Mouse (Mus musculus): ENCODE measurements around the gene Hoxa2. TPM values are rescaled to one million over a fixed set of nuclear protein-coding genes. Genes with fewer than 3 reads are reported as not detected.

Hoxa2 gene
- total RNA-seq, 4 experiments from 2014 or later = 0.20 to 0.34 (median 0.22) TPM; not detected in 1

- DNase-seq (ENCODE audit: low spot score) = no peak
These were observed 1.1 kb upstream of the Hoxa2 start for GRCm38 (mm10) chr6:52165441-52166370.

- DNase-seq (ENCODE audit: low spot score) = no peak
These were observed 493 bp downstream of the Hoxa2 start for GRCm38 (mm10) chr6:52164051-52164625.

GRCm38 (mm10) chr6:52163366-52164031, 1.1 kb downstream of the Hoxa2 start:
- DNase-seq (ENCODE audit: low spot score) = no peak

DNA sequence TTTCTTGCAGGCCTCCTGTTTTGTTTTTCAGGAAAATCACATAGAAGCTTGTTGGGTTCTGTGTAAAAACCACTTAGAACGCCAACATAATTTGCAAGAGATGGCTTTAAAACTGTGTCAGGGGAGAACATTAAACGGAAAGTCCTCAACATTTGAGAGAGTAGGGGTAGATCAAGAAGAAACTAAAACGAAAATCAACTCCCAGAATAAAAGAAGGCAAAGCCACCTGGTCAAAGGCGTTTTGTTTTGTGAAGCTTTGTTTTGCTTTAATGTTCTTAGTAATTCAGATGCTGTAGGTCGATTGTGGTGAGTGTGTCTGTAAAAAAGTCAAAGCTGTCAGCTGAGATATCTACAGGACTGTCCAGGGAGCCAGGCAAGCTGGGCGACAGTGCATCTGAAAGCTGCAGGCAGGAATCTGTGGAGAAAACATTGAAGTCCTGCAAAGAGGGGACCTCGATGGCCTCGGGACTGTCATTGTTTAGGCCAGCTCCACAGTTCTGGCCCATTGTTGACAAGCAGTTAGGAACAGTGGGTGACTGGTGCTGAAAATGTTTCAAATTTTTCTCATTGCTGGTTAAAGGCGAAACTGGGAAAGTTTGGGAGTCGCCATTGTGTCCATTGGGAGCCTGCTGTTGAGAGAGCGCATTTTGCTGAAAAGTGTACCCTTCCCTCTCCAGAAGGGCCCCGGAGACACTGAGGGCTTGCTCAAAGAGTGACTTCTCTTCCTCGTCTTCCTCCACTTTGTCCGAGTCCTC, 1.8 kb downstream of the Hoxa2 start:
- no peak for DNase-seq (ENCODE audit: low spot score)

GRCm38 (mm10) chr6:52162093-52162380, 2.6 kb downstream of the Hoxa2 start:
- DNase-seq (ENCODE audit: low spot score) = no peak

DNA sequence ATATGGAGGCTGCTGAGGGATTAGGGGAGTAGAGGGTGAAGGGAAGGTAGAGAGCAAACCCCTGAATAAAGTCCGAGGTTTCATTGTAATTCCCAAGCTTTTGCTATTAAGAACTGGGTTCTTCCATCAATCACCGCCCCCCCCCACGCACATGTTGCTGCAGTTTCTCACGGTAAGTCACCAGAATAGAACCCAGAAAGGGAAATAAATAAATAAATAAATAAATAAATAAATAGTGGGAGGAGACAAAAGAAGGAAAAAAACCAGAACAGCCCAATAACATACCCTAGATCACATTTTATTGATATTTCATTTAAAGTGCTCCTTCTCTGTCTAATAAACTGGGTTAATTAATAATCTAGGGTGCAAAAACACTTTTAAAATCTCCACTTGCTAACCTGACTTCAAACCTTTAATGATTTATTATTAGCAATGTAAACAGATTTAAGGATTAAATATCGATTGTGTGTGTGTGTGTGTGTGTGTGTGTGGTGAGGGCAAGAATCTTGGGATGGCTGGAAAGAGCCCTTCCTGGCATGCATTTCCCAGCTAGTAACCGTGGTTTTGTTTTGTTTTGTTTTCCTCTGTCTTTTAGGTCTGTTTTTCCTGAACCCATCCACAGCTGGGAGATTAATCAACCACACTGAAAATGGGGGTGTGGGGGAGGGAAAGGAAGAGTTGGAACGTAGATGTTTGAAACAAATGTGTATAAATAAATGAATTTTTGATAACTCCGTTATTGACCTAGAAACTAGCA, 3.1 kb downstream of the Hoxa2 start:
- DNase-seq (ENCODE audit: low spot score) = no peak

GRCm38 (mm10) chr6:52160511-52161335, 3.9 kb downstream of the Hoxa2 start:
- DNase-seq (ENCODE audit: low spot score) = no peak

DNA sequence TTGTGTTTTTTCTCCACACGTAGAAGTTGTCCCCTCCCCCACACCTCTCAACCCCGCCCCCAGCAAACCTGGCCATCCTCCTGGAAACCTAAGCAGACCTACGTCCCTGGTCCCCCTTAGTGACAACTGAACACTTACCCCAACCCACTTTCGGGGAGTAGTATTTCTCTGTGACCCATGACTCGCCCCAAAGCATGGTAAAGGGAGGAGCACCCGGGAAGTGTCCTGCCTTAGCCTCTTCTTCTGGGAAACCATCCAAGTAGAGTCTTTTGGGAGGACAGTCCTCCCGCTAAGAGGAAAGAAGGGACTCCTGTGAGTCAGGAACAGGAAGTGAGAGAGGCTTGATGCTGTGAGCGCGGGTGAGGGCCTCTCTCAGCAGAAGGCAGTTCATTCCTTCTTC, 4.7 kb downstream of the Hoxa2 start:
- DNase-seq (ENCODE audit: low spot score) = no peak

GRCm38 (mm10) chr6:52159164-52159761, 5.4 kb downstream of the Hoxa2 start:
- DNase-seq (ENCODE audit: low spot score) = no peak

DNA sequence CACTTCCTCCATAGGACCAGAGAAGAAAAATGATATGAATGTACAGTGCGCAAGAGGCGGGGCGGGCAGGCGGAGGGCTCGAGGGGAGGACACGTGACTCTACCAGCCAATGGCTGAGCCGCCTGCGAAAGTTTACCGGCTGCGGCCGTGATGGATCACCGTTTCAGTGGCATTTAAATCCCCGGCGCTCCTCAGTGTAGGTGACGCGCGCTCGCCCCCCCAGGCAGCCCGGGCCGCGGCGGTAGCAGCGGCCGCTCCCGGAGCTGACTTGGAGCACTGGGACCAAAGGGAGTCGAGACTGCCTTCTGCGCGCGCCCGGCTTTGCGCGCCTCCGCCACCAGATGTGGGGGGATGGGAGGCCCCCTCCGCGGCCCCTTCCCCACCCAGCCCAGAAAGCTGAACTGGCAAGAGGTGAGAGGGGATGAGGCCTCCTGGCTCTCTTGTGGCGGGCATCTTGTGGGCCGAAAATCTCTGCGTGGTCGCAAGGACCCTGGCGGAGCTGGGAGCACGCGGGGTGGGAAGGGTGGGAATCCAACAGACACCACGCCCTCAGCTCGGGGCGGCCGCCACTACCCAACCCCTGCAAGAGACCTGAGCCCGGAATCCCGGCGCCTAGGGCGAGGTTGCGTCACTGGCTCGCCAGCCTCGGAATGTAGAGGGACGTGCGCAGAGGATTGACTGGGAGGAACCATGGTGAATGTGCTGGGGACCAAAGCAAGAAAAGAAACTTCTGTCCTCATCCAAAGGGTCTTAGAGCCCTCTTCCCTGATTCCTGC, 6.2 kb downstream of the Hoxa2 start, which contains the start of gene Hoxa1:
TSS of gene Hoxa1 (minus strand) at position 42 of the 776 bp plus-strand sequence.
- DNase-seq (ENCODE audit: low spot score) = peak; percentile 66

GRCm38 (mm10) chr6:52157466-52158275, 7.0 kb downstream of the Hoxa2 start:
- no peak for DNase-seq (ENCODE audit: low spot score)

GRCm38 (mm10) chr6:52156551-52157200, 8.0 kb downstream of the Hoxa2 start:
- no peak for DNase-seq (ENCODE audit: low spot score)

DNA sequence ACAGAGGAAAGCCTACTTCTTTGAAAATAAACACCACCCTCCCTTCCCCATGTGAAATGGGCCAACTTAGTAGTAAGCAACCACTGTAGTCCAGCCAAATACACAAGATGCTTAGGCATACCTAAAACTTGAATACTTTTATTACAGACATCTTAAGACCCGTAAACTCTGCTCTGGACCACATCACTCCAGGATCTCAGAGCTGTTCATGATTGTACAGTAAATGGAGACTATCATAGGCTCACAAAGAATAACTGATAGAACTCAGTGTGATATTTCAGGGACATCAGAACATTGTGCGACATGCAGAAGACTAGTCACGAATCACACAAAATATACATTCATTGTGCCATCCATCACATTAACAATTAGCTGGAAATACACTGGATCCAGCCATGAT, 9.2 kb downstream of the Hoxa2 start:
- DNase-seq (ENCODE audit: low spot score) = no peak

- DNase-seq (ENCODE audit: low spot score) = no peak
These were observed 10.6 kb downstream of the Hoxa2 start for GRCm38 (mm10) chr6:52154044-52154443.

- DNase-seq (ENCODE audit: low spot score) = no peak
These were observed 11.4 kb downstream of the Hoxa2 start for GRCm38 (mm10) chr6:52153270-52153669.

- no peak for DNase-seq (ENCODE audit: low spot score)
These were observed 12.1 kb downstream of the Hoxa2 start for GRCm38 (mm10) chr6:52152226-52153193.
